Mouse (Mus musculus): ENCODE data around the gene Rpl27a.

DNA sequence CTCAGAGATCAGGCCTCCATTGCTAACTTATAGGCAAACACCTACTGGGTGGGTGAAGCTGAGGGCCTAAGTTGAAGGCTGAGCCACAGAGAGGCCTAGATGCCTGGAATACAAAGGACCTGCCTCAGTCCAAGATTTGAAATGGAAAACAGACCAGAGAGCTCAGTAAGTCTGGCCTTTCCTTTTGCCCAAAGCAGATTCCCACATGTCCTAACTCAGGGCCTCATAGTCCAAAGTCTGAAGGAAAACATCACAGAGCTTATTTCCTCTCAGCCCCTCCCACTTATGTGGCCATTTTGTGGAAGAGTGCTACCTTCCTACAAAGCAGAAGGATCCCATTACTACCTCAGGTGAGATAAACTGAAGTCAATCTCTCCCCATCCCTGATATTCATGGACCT is 22.0 kb downstream of the Rpl27a start:
- no peak for TF ChIP-seq EP300 (IDR thresholded peaks at IDR 0.05; ENCODE audit: insufficient read depth, low read depth, low read length)
- no peak for TF ChIP-seq POLR2A (IDR thresholded peaks at IDR 0.05; ENCODE audit: insufficient read depth, low read length)
